Mouse (Mus musculus): ENCODE results near the gene Tnfsf13b. TPM values are rescaled to one million over a fixed set of nuclear protein-coding genes. Genes with fewer than 3 reads are reported as not detected.

Gene Tnfsf13b
- 2.2 TPM in 2 replicates for total RNA-seq (2017)

DNA sequence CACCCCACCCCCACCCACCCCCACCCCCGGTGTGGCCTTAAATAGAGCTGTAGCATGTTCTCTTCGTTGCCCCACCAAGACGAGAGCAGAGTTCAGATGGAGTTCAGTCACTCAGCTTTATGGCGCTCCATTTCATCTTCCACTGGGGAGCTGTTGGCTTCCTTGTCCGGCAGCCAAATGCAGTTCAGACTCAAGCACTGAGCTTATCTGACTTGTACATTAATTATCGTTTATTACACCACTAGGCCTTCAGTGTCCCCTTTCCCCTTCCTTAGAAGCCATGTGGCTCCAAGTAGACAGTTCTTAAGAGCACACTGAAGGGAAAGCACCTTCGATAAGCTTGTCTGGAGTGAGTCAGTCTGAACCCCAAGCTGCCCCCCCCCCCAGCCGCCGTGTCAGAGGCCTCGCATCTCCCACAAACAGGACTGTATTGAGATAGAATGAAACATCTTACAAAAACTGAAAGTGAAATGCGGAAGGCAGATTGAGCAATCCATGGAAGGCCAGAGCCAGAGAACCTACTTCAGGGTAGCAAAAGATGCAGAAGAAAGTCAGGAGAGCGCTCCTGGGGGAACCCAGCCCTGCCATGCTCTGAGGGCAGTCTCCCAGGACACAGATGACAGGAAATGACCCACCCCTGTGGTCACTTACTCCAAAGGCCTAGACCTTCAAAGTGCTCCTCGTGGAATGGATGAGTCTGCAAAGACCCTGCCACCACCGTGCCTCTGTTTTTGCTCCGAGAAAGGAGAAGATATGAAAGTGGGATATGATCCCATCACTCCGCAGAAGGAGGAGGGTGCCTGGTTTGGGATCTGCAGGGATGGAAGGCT is at the start of gene Tnfsf13b:
TSS of gene Tnfsf13b (plus strand) at position 312 of the 830 bp plus-strand sequence.
- ATAC-seq (replicated peaks in 1 of 2; ENCODE audit: insufficient read depth in 1 of 2, low FRiP score in 2 of 2, low TSS enrichment in 1 of 2, low read depth in 1 of 2, poor library complexity in 2 of 2, severe bottlenecking in 2 of 2): peak; percentile 4 to 28; a peak in 1 of 4 replicates

DNA sequence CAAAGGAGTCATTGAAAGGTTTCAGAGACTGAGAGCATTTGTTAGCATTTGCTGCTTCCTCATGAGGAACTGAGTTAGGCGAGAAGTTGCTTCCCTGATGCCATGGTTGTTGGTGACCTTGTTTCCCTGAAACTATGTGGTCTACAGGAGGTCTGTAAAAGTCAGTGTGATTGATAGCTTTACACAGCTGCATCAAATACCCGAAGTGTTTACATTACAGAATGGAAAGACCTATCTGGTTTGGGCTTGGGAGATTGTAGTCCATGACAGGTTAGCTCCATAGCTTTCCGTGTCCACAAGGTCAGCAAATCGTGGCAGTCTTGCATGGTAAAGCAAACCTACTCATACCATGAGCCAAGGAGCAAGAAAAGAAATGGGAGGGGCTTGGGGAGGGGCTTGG is 47.9 kb upstream of the Tnfsf13b start:
- ATAC-seq (replicated peaks in 1 of 2; ENCODE audit: insufficient read depth in 1 of 2, low FRiP score in 2 of 2, low TSS enrichment in 1 of 2, low read depth in 1 of 2, poor library complexity in 2 of 2, severe bottlenecking in 2 of 2): no peak

DNA sequence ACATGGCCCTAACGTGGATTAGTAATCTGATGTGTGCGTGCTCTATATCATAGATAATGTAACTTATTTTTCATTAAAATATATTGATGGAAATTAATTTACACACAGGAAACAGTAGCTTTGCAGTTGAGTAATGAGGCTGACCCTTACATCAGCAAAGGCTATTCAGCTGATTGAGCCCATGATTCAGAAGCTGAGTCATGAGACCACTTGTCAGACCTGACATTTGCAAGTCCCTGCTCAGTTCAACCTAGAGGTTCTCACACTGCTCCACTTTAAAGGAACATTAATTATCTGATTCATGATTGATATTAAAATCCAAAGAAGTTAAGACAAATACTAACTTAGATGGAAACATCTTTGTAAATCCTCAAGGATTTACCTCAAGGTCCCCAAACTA is 46.3 kb upstream of the Tnfsf13b start:
- ATAC-seq (replicated peaks in 1 of 2; ENCODE audit: insufficient read depth in 1 of 2, low FRiP score in 2 of 2, low TSS enrichment in 1 of 2, low read depth in 1 of 2, poor library complexity in 2 of 2, severe bottlenecking in 2 of 2): no peak

DNA sequence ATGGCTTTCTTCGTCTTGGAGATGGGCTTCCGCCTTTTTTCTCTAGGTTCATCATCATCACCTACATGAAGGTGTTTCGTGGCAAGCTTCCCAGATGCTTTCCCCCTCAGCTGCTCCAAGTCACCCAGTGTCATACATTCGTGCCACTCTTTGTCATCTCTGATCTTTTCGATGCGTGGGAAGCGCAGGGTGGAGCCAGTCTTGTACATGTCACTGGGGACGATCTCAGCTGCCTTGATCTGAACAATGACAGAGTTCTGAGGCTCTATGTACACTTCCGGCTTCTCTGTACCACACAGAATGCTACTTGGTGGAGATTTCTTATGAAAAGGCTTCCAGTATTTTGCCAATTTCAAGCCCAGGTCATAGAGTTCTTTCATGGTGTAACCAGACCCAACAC is 34.4 kb upstream of the Tnfsf13b start:
- ATAC-seq (replicated peaks in 1 of 2; ENCODE audit: insufficient read depth in 1 of 2, low FRiP score in 2 of 2, low TSS enrichment in 1 of 2, low read depth in 1 of 2, poor library complexity in 2 of 2, severe bottlenecking in 2 of 2): no peak

DNA sequence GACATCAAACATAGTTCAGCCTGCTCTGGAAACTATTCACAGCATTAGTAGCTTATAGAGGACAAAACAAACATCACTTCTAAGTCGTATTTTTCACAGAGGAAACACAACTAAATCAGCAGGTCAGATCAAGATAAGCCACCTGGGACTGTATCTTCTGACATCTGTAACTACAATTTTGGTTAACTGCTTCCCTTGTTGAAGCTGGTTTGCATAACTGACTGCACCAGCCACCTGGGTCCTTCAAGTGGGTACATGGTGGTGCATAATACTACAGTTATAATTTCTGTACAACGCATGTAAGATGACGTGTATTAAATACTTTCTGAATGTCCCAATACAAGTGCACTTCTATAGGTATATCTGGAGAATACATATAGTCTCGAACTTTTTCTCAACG is 31.0 kb upstream of the Tnfsf13b start:
- no peak for ATAC-seq (replicated peaks in 1 of 2; ENCODE audit: insufficient read depth in 1 of 2, low FRiP score in 2 of 2, low TSS enrichment in 1 of 2, low read depth in 1 of 2, poor library complexity in 2 of 2, severe bottlenecking in 2 of 2)

DNA sequence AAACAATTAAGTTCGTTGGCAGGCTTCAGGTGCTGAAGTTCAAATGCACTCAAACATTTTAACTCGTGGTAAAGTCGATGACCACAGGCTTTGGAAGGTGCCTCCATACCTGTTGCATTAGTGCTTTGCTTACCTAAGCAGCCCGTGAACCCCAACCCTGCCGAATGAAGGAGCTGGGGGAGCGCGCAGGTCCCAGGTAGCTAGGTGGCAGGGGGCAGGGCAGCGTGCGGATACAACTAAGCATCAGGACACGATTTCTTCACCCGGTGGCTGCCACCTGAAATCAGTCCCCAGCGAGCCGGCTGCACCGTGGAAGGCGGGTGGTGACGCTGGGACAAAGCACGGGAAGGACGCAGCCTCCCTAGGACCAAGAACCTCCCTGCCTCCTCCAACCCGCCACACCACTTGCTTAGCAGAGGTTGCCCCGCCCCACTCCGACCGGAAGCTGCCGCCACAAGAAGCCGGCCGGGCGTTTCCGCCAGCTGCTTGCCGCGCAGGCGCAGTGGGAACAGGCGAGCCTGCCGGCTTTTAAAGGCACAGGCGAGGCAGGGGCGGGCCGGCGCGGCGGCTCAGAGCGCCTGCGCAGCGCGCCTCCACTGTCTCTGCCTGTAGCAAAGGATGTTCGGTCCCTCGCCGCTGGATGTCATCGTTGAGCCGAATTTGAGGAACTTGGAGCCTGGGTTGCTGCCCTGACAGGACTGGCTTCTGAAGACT is 30.2 kb upstream of the Tnfsf13b start:
- peak; percentile 80 to 88 for ATAC-seq (replicated peaks in 1 of 2; ENCODE audit: insufficient read depth in 1 of 2, low FRiP score in 2 of 2, low TSS enrichment in 1 of 2, low read depth in 1 of 2, poor library complexity in 2 of 2, severe bottlenecking in 2 of 2)

DNA sequence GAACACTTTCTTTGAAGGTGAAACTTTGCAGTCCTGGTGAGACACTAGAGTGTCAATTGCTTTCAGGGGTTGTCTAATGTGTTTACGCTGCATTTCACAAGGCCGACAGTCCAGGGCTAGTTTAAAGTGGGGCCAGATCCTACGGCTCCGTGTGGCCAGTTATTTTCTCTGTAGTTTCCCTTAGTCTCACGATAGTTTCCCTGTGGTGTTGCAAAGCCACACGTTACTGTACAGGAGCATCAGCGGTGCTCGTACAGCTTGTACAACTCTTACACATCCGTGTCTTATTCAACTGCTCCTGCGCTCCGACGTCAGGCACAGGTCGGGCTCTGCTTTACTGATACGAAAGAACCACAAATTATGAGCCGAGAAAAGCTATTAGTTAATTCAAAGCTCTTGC is 29.3 kb upstream of the Tnfsf13b start:
- ATAC-seq (replicated peaks in 1 of 2; ENCODE audit: insufficient read depth in 1 of 2, low FRiP score in 2 of 2, low TSS enrichment in 1 of 2, low read depth in 1 of 2, poor library complexity in 2 of 2, severe bottlenecking in 2 of 2): no peak

DNA sequence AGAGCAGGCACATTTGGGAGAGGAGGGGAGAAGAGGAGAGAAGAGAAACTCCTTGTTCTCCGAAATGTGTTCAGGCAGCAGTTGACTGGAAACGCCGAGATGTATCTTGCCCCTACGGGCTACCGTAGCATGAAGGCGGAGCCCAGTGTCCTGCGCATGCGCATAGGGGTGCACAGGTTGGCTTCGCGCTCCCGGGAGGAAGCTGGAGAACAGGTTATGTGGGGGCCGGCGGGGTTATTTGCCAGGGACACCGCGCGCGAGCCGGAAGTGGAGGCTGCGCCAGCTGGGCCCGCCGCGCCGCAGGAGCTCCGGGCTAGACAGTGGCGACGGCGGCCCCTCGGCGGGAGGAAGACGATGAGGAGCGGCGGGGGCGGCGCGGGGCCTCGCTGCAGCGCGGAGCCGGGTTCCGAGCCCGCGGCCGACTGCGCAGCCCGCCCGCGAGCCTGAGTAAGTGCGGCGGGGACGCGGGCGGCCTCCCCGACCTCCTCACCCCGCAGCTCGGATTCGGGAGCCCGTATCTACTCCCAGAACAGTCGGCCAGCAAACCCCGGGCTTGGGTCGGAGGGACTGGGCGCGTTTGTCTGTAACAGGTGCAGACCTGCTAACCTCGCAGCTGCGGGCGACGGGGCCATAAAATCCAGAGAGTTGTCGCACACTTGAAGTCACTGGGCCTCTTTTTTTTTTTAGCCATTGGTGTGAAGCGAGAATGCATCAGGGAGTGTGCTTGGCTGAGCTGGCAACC is 28.5 kb upstream of the Tnfsf13b start, which contains the start of the genes Lig4 and Abhd13:
TSS of gene Lig4 (minus strand) at position 114 of the 742 bp plus-strand sequence.
TSS of gene Abhd13 (plus strand) at position 135 of the 742 bp plus-strand sequence.
- peak; percentile 77 to 84 for ATAC-seq (replicated peaks in 1 of 2; ENCODE audit: insufficient read depth in 1 of 2, low FRiP score in 2 of 2, low TSS enrichment in 1 of 2, low read depth in 1 of 2, poor library complexity in 2 of 2, severe bottlenecking in 2 of 2)

DNA sequence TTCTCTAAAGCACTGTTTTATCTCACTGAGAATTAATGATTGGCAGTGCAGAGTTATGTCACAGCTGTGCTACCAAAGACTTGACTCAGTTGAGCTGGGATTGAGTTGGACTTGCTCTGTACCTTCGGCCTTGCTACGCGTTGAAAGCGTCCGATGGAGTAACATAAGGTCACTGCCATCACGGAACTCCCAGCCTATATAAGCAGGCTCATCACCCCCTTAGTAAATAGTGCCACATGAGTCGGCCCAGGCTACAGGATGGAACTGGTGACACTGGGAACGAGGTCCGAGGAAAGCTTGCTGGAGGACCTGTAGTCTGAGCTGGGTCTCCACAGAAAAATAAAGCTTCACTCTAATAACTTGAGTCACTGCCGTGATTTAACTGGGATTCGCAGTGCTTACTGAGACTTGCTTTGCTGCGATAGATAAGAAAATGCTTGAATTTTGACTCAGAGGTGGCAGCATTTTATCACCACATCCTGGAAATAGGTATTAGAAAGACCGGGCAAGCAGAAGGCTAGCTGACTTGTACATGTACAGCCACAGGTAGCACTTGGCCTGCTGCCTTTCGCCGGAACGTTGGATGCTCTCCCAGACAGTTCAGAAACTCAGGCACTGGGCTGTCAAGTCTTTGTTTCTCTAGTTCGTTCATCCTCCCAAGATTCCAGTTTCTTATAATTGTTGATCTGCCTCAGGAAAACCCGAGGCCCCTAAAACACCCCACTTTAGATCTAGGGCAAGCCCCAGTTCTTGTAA is 27.6 kb upstream of the Tnfsf13b start:
- no peak for ATAC-seq (replicated peaks in 1 of 2; ENCODE audit: insufficient read depth in 1 of 2, low FRiP score in 2 of 2, low TSS enrichment in 1 of 2, low read depth in 1 of 2, poor library complexity in 2 of 2, severe bottlenecking in 2 of 2)

DNA sequence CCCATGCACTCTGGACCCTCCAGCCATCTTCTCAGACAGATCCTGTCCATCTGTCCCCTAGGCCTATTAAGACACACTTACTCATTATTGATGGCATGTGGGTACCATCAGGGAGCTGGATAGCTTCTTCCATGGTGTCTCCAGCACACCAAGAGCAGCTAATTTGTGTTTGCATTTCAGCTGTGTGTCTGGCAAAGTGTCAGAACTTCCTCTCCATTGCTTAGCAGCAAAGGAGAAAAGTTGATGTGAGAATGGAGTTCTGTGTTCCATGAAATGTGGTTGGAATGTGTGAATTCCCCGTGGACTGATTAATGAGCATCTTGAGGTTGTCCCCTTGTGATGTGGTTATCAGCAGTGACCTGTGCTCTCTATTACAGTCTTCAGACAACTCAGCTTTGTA is 26.5 kb upstream of the Tnfsf13b start:
- ATAC-seq (replicated peaks in 1 of 2; ENCODE audit: insufficient read depth in 1 of 2, low FRiP score in 2 of 2, low TSS enrichment in 1 of 2, low read depth in 1 of 2, poor library complexity in 2 of 2, severe bottlenecking in 2 of 2): no peak

DNA sequence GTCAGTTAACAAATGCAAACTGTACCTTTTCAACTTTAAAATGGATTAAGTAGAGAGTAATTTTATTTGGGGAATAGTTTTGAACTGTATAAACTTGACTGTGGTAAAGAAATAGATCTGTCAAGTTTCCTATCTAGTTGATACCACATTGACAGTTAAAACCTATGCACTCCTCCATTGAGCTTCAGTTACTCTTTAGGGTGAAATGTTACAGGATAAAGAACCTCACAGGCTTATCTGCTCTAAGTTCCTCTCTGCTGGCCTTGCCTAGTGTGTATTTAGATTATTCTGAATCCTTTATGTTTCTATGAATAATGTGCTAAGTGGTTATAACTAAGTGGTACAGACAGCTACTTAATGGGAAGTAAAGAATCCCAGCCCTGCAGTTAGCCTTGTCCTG is 26.1 kb upstream of the Tnfsf13b start:
- no peak for ATAC-seq (replicated peaks in 1 of 2; ENCODE audit: insufficient read depth in 1 of 2, low FRiP score in 2 of 2, low TSS enrichment in 1 of 2, low read depth in 1 of 2, poor library complexity in 2 of 2, severe bottlenecking in 2 of 2)

DNA sequence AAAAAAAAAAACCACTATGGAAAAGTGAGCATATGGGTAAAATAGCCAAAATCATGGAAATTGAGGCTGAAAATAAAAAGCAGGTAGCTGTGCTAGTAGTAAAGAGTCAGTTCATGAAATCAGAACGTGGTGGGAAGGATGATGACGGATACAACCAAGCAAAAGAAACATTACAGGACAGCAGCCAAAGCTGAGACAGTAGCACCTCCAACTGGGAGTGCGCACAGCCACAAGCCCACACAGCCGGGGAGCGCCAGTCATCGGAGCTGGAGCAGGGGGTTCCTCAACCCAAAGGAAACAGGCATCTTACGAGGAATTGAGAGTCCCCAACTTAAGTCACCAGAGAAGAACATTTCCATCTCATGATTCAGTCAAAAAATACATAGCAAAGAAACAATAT is 2.2 kb upstream of the Tnfsf13b start:
- no peak for ATAC-seq (replicated peaks in 1 of 2; ENCODE audit: insufficient read depth in 1 of 2, low FRiP score in 2 of 2, low TSS enrichment in 1 of 2, low read depth in 1 of 2, poor library complexity in 2 of 2, severe bottlenecking in 2 of 2)

DNA sequence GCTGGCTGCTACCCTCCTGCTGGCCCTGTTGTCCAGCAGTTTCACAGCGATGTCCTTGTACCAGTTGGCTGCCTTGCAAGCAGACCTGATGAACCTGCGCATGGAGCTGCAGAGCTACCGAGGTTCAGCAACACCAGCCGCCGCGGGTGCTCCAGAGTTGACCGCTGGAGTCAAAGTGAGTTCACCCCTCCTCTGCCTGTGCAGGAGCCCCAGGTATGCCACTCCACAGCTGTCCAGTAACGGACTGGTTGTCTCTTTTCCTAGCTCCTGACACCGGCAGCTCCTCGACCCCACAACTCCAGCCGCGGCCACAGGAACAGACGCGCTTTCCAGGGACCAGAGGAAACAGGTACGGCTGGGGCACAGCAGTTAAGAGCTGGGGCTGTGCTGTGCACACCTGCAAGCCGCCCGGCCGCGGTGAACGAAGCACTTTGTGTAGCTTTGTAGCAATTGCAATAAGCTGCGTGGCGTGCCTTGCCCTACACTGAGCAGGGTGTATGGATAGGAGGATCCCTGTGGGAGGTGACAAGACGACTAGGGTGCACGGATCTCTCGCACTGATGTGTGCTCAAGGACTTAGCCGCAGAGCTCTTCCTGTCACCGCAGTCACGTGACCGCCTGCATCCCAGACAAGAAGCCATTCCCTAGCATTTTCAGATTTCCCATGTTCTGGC is 856 bp downstream of the Tnfsf13b start:
- peak; percentile 6 to 52; a peak in 2 of 4 replicates for ATAC-seq (replicated peaks in 1 of 2; ENCODE audit: insufficient read depth in 1 of 2, low FRiP score in 2 of 2, low TSS enrichment in 1 of 2, low read depth in 1 of 2, poor library complexity in 2 of 2, severe bottlenecking in 2 of 2)

DNA sequence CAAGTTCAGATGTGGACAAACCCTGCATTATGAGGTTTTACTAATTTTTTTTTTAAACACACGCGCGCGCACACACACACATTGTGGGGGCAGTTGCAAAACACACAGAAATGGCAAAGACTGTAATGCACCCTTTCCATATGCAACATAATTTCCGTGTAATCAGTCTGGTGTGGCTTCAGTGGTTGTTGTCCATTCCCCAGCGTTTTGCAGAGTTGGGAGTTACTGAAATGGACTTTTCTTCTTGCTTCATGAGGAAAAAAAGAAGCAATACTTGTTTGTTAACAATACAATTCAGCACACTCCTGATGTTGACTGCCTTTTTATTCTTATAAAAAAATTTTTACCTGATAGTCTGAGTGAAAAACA is 1.4 kb downstream of the Tnfsf13b start:
- peak in 1 of 2 experiments; percentile 22; a peak in 2 of 4 replicates for ATAC-seq (replicated peaks in 1 of 2; ENCODE audit: insufficient read depth in 1 of 2, low FRiP score in 2 of 2, low TSS enrichment in 1 of 2, low read depth in 1 of 2, poor library complexity in 2 of 2, severe bottlenecking in 2 of 2)

DNA sequence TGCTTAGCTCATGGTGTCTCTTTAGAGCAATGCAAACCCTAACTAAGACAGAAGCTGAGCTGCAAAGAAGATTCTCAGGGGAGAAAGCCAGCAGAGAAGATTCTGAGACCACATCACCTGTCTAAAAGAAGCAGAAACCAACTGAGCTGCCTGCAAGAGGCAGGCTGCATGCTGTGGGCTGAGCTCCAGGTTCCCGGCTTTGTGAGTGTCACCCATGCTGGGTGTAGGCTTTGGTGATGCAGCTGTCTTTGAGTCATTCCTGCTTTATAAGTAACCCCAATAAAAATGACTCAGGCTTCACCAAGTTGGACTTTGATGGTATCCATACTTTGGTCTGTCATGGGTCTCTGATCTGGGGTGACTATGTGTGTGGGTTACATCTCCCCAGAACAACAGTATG is 10.0 kb downstream of the Tnfsf13b start:
- no peak for ATAC-seq (replicated peaks in 1 of 2; ENCODE audit: insufficient read depth in 1 of 2, low FRiP score in 2 of 2, low TSS enrichment in 1 of 2, low read depth in 1 of 2, poor library complexity in 2 of 2, severe bottlenecking in 2 of 2)

DNA sequence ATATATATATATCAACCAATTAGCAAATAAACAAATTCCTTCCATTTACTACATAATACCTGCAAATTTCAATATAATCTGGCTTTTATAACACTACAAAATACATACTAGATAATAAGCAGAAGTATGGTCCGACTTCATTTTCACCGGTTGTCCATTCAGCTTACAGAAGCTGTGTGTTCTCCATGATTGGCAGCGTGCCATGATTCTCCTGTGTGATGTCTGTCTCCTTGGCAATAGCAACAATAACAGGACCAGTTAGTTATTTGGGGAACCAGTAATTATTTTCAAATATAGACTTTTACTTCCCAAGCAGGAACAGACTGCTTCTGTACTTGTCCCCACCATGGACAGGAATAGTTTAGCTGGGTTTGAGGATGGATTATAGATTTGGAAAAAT is 11.0 kb downstream of the Tnfsf13b start:
- no peak for ATAC-seq (replicated peaks in 1 of 2; ENCODE audit: insufficient read depth in 1 of 2, low FRiP score in 2 of 2, low TSS enrichment in 1 of 2, low read depth in 1 of 2, poor library complexity in 2 of 2, severe bottlenecking in 2 of 2)

All from hematopoietic stem cell, adult 5-6 weeks (primary cell).